Mouse (Mus musculus) kidney, embryonic 14.5 days (tissue): ENCODE measurements around the gene Adipoq. TPM values are rescaled to one million over a fixed set of nuclear protein-coding genes. Genes with fewer than 3 reads are reported as not detected.

Experiments
- ATAC-seq: fragments of 200-750 bp; cut with Nextera tagmentation; 2 replicates; pipeline ENCODE4 v1.8.0; 2017; ENCODE audit warnings: moderate number of reproducible peaks, mild to moderate bottlenecking, moderate TSS enrichment, moderate library complexity; ENCODE audit not compliant: low FRiP score, low TSS enrichment
- H3K27ac ChIP-seq: fragments of 300-500 bp; sonication (generic); 2 replicates; pipeline ENCODE4 v1.5.1; 2014; ENCODE audit warnings: low read depth, mild to moderate bottlenecking, low read length, moderate library complexity, mixed read lengths
- H3K27me3 ChIP-seq: fragments of 300-500 bp; sonication (generic); 2 replicates; pipeline ENCODE4 v1.6.1; 2014; ENCODE audit warnings: mild to moderate bottlenecking, low read length; ENCODE audit not compliant: control insufficient read depth, insufficient read depth
- H3K36me3 ChIP-seq: fragments of 300-500 bp; sonication (generic); 2 replicates; pipeline ENCODE4 v1.6.1; 2014; ENCODE audit warnings: low read length, mixed read lengths; ENCODE audit not compliant: control insufficient read depth, insufficient read depth
- H3K4me1 ChIP-seq: fragments of 300-500 bp; sonication (generic); 2 replicates; pipeline ENCODE4 v1.6.1; 2014; ENCODE audit warnings: low read length, mixed read lengths; ENCODE audit not compliant: control insufficient read depth, insufficient read depth
- H3K4me2 ChIP-seq: fragments of 300-500 bp; sonication (generic); replicated peaks from 2 replicates; pipeline ENCODE4 v1.6.1; 2014; ENCODE audit warnings: low read depth, mild to moderate bottlenecking, low read length
- H3K4me3 ChIP-seq: fragments of 300-500 bp; sonication (generic); 2 replicates; pipeline ENCODE4 v1.5.1; 2014; ENCODE audit warnings: mild to moderate bottlenecking, low read length
- H3K9ac ChIP-seq: fragments of 300-500 bp; sonication (generic); 2 replicates; pipeline ENCODE4 v1.6.1; 2014; ENCODE audit warnings: low read depth, mild to moderate bottlenecking, low read length, moderate library complexity
- H3K9me3 ChIP-seq: fragments of 300-500 bp; sonication (generic); 2 replicates; pipeline ENCODE4 v1.6.1; 2016; ENCODE audit warnings: low read length; ENCODE audit not compliant: control insufficient read depth
- WGBS: fragments of 180-500 bp; shearing (Covaris S2); extraction: QIAGEN DNeasy Blood & Tissue Kit; methylation state at CpG from one replicate; pipeline ENCODE4 v1.1.7; 2014; 5-methylcytosine and 5-hydroxymethylcytosine counted together
- polyA plus RNA-seq: library from polyadenylated mRNA; unstranded; fragments of >200 nt; fragmentation: Nextera tagmentation; extraction: Ambion mirVana; gene quantifications from 2 replicates; pipeline ENCODE4 v1.2.1, GENCODE M21; 2014

The Adipoq gene
- polyA plus RNA-seq, 1 experiment from 2014 or later, result not detected

GRCm38 (mm10) chr16:23127673-23128375 lies 18.5 kb upstream of the Adipoq start, which contains the start of gene Rfc4:
Gene Rfc4, minus strand, starts transcription at chr16:23127737.
- under 1% methylated on average over 50 of the region's 51 CpGs for WGBS
- peak within 1 kb of the TSS; percentile 89 for H3K27ac ChIP-seq

GRCm38 (mm10) chr16:23130303-23130702 lies 16.0 kb upstream of the Adipoq start:
- WGBS, result 90% methylated on average over 3 of the region's 3 CpGs
- Histone ChIP-seq H3K9ac (no peak overlapping the region), H3K4me1 (peaks cover 13% of the 10 kb centered on the region), H3K9me3 (no peaks in the 10 kb centered on the region), H3K4me3 (no peak overlapping the region), H3K27me3 (no peaks in the 10 kb centered on the region), H3K4me2 (no peak overlapping the region), H3K27ac (no peak overlapping the region), H3K36me3 (no peaks in the 10 kb centered on the region)
- no peak for ATAC-seq

More at GRCm38 (mm10) chr16:23127673-23128375, 18.5 kb upstream of the Adipoq start, which contains the start of gene Rfc4:
- peak within 1 kb of the TSS; percentile 62 for H3K4me3 ChIP-seq
- H3K9ac ChIP-seq, result peak within 1 kb of the TSS; percentile 66
- peak within 1 kb of the TSS; percentile 85 for H3K4me2 ChIP-seq
- no peaks in the 10 kb centered on the region for H3K9me3 ChIP-seq
- ATAC-seq, result peak; percentile 94
- peaks cover 10% of the 10 kb centered on the region; the same call in 1 of the 2 replicates for H3K36me3 ChIP-seq
- H3K4me1 ChIP-seq, result peaks cover 13% of the 10 kb centered on the region
- no peaks in the 10 kb centered on the region for H3K27me3 ChIP-seq

GRCm38 (mm10) chr16:23132336-23132735 lies 14.0 kb upstream of the Adipoq start:
- Histone ChIP-seq H3K27me3 (no peaks in the 10 kb centered on the region), H3K27ac (no peak overlapping the region), H3K9ac (no peak overlapping the region), H3K9me3 (no peaks in the 10 kb centered on the region), H3K4me3 (no peak overlapping the region), H3K4me2 (no peak overlapping the region), H3K36me3 (no peaks in the 10 kb centered on the region), H3K4me1 (peaks cover 7% of the 10 kb centered on the region; the same call in 1 of the 2 replicates)
- ATAC-seq, result no peak
- WGBS, result 94% methylated on average over 1 of the region's 1 CpGs

- Histone ChIP-seq H3K36me3 (no peaks in the 10 kb centered on the region), H3K4me1 (no peaks in the 10 kb centered on the region), H3K4me3 (no peak overlapping the region), H3K27me3 (no peaks in the 10 kb centered on the region), H3K27ac (no peak overlapping the region), H3K4me2 (no peak overlapping the region), H3K9me3 (no peaks in the 10 kb centered on the region), H3K9ac (no peak overlapping the region)
- 0 out of 2 replicates have a peak, but pooled peaks have one; percentile 43 for ATAC-seq
- WGBS, result 23% methylated on average over 11 of the region's 11 CpGs
Observed at GRCm38 (mm10) chr16:23135421-23136149, 10.8 kb upstream of the Adipoq start.

GRCm38 (mm10) chr16:23136406-23136970 lies 9.8 kb upstream of the Adipoq start:
- no peak overlapping the region for H3K4me2 ChIP-seq
- no peaks in the 10 kb centered on the region for H3K9me3 ChIP-seq
- no peak overlapping the region for H3K4me3 ChIP-seq
- no peak for ATAC-seq
- H3K27ac ChIP-seq, result no peak overlapping the region
- 60% methylated on average over 4 of the region's 4 CpGs for WGBS
- no peaks in the 10 kb centered on the region for H3K4me1 ChIP-seq
- H3K36me3 ChIP-seq, result no peaks in the 10 kb centered on the region
- no peaks in the 10 kb centered on the region for H3K27me3 ChIP-seq
- H3K9ac ChIP-seq, result no peak overlapping the region

GRCm38 (mm10) chr16:23140911-23141310 lies 5.4 kb upstream of the Adipoq start:
- H3K4me3 ChIP-seq, result no peak overlapping the region

GRCm38 (mm10) chr16:23144326-23144725 lies 2.0 kb upstream of the Adipoq start:
- Histone ChIP-seq H3K4me2 (no peak overlapping the region), H3K4me3 (no peak overlapping the region), H3K4me1 (no peaks in the 10 kb centered on the region), H3K9ac (no peak overlapping the region), H3K27me3 (no peaks in the 10 kb centered on the region), H3K36me3 (no peaks in the 10 kb centered on the region), H3K9me3 (no peaks in the 10 kb centered on the region), H3K27ac (no peak overlapping the region)
- WGBS, result 87% methylated on average over 7 of the region's 7 CpGs
- ATAC-seq, result no peak

More at GRCm38 (mm10) chr16:23140911-23141310, 5.4 kb upstream of the Adipoq start:
- H3K27ac ChIP-seq, result no peak overlapping the region
- ATAC-seq, result no peak
- H3K36me3 ChIP-seq, result no peaks in the 10 kb centered on the region
- no peaks in the 10 kb centered on the region for H3K27me3 ChIP-seq
- no peaks in the 10 kb centered on the region for H3K4me1 ChIP-seq
- 98% methylated on average over 3 of the region's 3 CpGs for WGBS
- no peak overlapping the region for H3K9ac ChIP-seq
- H3K4me2 ChIP-seq, result no peak overlapping the region
- no peaks in the 10 kb centered on the region for H3K9me3 ChIP-seq

- ATAC-seq, result no peak
- Histone ChIP-seq H3K4me3 (no peak overlapping the region), H3K4me2 (no peak overlapping the region), H3K9me3 (no peaks in the 10 kb centered on the region), H3K4me1 (no peaks in the 10 kb centered on the region), H3K27me3 (no peaks in the 10 kb centered on the region), H3K36me3 (no peaks in the 10 kb centered on the region), H3K9ac (no peak overlapping the region), H3K27ac (no peak overlapping the region)
- 80% methylated on average over 5 of the region's 5 CpGs for WGBS
Observed at GRCm38 (mm10) chr16:23145211-23145610, 1.1 kb upstream of the Adipoq start.

GRCm38 (mm10) chr16:23148936-23149335 lies 2.6 kb downstream of the Adipoq start:
- H3K36me3 ChIP-seq, result no peaks in the 10 kb centered on the region
- no peak overlapping the region for H3K9ac ChIP-seq
- no peak overlapping the region for H3K4me2 ChIP-seq
- WGBS, result 49% methylated on average over 2 of the region's 2 CpGs
- no peak overlapping the region for H3K4me3 ChIP-seq
- H3K27ac ChIP-seq, result no peak overlapping the region
- H3K4me1 ChIP-seq, result no peaks in the 10 kb centered on the region
- no peaks in the 10 kb centered on the region for H3K9me3 ChIP-seq
- ATAC-seq, result no peak
- no peaks in the 10 kb centered on the region for H3K27me3 ChIP-seq
